Mouse (Mus musculus) liver, embryonic 12.5 days (tissue): ENCODE measurements around the gene Bad. TPM values are rescaled to one million over a fixed set of nuclear protein-coding genes. Genes with fewer than 3 reads are reported as not detected.
"Not testable (repeated sequence)": the region's sequence is repeated elsewhere in the genome, so short reads cannot be mapped to it uniquely, and the experiment has no call there.

ENCODE experiments used
- ATAC-seq: fragments of 200-750 bp; cut with Nextera tagmentation; 2 replicates; pipeline ENCODE4 v1.8.0; 2017; ENCODE audit warnings: moderate number of reproducible peaks, mild to moderate bottlenecking, moderate library complexity
- H3K27ac ChIP-seq: fragments of 300-500 bp; sonication (generic); 2 replicates; pipeline ENCODE4 v1.5.1; 2016; ENCODE audit warnings: mild to moderate bottlenecking
- H3K27me3 ChIP-seq: fragments of 300-500 bp; sonication (generic); replicated peaks from 2 replicates; pipeline ENCODE4 v1.6.1; 2016; ENCODE audit warnings: mild to moderate bottlenecking, moderate library complexity
- H3K36me3 ChIP-seq: fragments of 300-500 bp; sonication (generic); 2 replicates; pipeline ENCODE4 v1.6.1; 2016; ENCODE audit warnings: mild to moderate bottlenecking, moderate library complexity
- H3K4me1 ChIP-seq: fragments of 300-500 bp; sonication (generic); 2 replicates; pipeline ENCODE4 v1.6.1; 2016
- H3K4me2 ChIP-seq: fragments of 300-500 bp; sonication (generic); 2 replicates; pipeline ENCODE4 v1.6.1; 2016; ENCODE audit warnings: mild to moderate bottlenecking, moderate library complexity
- H3K4me3 ChIP-seq: fragments of 300-500 bp; sonication (generic); 2 replicates; pipeline ENCODE4 v1.5.1; 2016; ENCODE audit warnings: mild to moderate bottlenecking, moderate library complexity
- H3K9ac ChIP-seq: fragments of 300-500 bp; sonication (generic); 2 replicates; pipeline ENCODE4 v1.6.1; 2016; ENCODE audit warnings: mild to moderate bottlenecking, moderate library complexity
- H3K9me3 ChIP-seq: fragments of 300-500 bp; sonication (generic); replicated peaks from 2 replicates; pipeline ENCODE4 v1.6.1; 2016; ENCODE audit warnings: mild to moderate bottlenecking, moderate library complexity
- WGBS: fragments of 180-500 bp; shearing (Covaris S2); methylation state at CpG from one replicate; pipeline ENCODE4 v1.1.7; 2016; ENCODE audit not compliant: insufficient replicate concordance; 5-methylcytosine and 5-hydroxymethylcytosine counted together
- polyA plus RNA-seq: library from polyadenylated mRNA; unstranded; fragments of >200 nt; fragmentation: Nextera tagmentation; extraction: Ambion mirVana; gene quantifications from 2 replicates; pipeline ENCODE4 v1.2.1, GENCODE M21; 2016

Gene Bad
- 36.4 and 37.6 TPM in 2 replicates for polyA plus RNA-seq

GRCm38 (mm10) chr19:6941372-6942248, at the start of gene Bad:
TSS of gene Bad (plus strand) at chr19:6941861.
- Histone ChIP-seq H3K4me3 (peak within 1 kb of the TSS; percentile 88), H3K4me2 (peak within 1 kb of the TSS; percentile 98), H3K27ac (peak within 1 kb of the TSS; percentile 94), H3K9me3 (no peaks in the 10 kb centered on the region), H3K9ac (peak within 1 kb of the TSS; percentile 86), H3K27me3 (peaks cover 11% of the 10 kb centered on the region), H3K4me1 (peaks cover 30% of the 10 kb centered on the region), H3K36me3 (peaks cover 18% of the 10 kb centered on the region)
- ATAC-seq: peak; percentile 74
- WGBS: under 1% methylated on average over 83 of the region's 83 CpGs

GRCm38 (mm10) chr19:6892512-6892911, 49.1 kb upstream of the Bad start:
- H3K27ac ChIP-seq: no peak overlapping the region
- H3K27me3 ChIP-seq: no peaks in the 10 kb centered on the region
- no peak overlapping the region for H3K4me2 ChIP-seq
- no peaks in the 10 kb centered on the region for H3K4me1 ChIP-seq
- no peak overlapping the region for H3K9ac ChIP-seq
- no peaks in the 10 kb centered on the region for H3K36me3 ChIP-seq
- no peak for ATAC-seq
- H3K4me3 ChIP-seq: no peak overlapping the region
- no peaks in the 10 kb centered on the region for H3K9me3 ChIP-seq
- WGBS: 30% methylated on average over 4 of the region's 4 CpGs

- no peak for ATAC-seq
- H3K4me1 ChIP-seq: no peaks in the 10 kb centered on the region
- no peaks in the 10 kb centered on the region for H3K36me3 ChIP-seq
- H3K4me3 ChIP-seq: no peak overlapping the region
- no peak overlapping the region for H3K4me2 ChIP-seq
- no peak overlapping the region for H3K27ac ChIP-seq
- H3K27me3 ChIP-seq: no peaks in the 10 kb centered on the region
- no peaks in the 10 kb centered on the region for H3K9me3 ChIP-seq
- H3K9ac ChIP-seq: no peak overlapping the region
- WGBS: 84% methylated on average over 14 of the region's 14 CpGs
Observed at GRCm38 (mm10) chr19:6893731-6894451, 47.8 kb upstream of the Bad start.

GRCm38 (mm10) chr19:6895608-6896305, 45.9 kb upstream of the Bad start:
- not testable (repeated sequence) for H3K36me3 ChIP-seq, H3K27me3 ChIP-seq, H3K9ac ChIP-seq, H3K4me1 ChIP-seq, H3K27ac ChIP-seq, H3K4me3 ChIP-seq, H3K9me3 ChIP-seq, ATAC-seq
- WGBS: 63% methylated on average over 18 of the region's 18 CpGs
- peak overlapping the region; percentile 12; the same call in 1 of the 2 replicates for H3K4me2 ChIP-seq

- no peaks in the 10 kb centered on the region for H3K36me3 ChIP-seq
- no peaks in the 10 kb centered on the region for H3K4me1 ChIP-seq
- H3K4me2 ChIP-seq: no peak overlapping the region
- no peak for ATAC-seq
- H3K27ac ChIP-seq: no peak overlapping the region
- no peaks in the 10 kb centered on the region for H3K27me3 ChIP-seq
- H3K9me3 ChIP-seq: peaks cover 5% of the 10 kb centered on the region; the same call in 1 of the 2 replicates
- no peak overlapping the region for H3K4me3 ChIP-seq
- no peak overlapping the region for H3K9ac ChIP-seq
- WGBS: 71% methylated on average over 4 of the region's 4 CpGs
Observed at GRCm38 (mm10) chr19:6899641-6900040, 42.0 kb upstream of the Bad start.

GRCm38 (mm10) chr19:6903031-6903430, 38.6 kb upstream of the Bad start:
- Histone ChIP-seq H3K4me2 (no peak overlapping the region), H3K27me3 (no peaks in the 10 kb centered on the region), H3K4me3 (no peak overlapping the region), H3K9me3 (peaks cover 5% of the 10 kb centered on the region; the same call in 1 of the 2 replicates), H3K36me3 (peaks cover 21% of the 10 kb centered on the region), H3K4me1 (peaks cover 8% of the 10 kb centered on the region), H3K27ac (no peak overlapping the region), H3K9ac (no peak overlapping the region)
- ATAC-seq: no peak
- WGBS: 85% methylated on average over 1 of the region's 1 CpGs

- no peak overlapping the region for H3K27ac ChIP-seq
- H3K9ac ChIP-seq: no peak overlapping the region
- H3K27me3 ChIP-seq: no peaks in the 10 kb centered on the region
- no peak for ATAC-seq
- H3K4me3 ChIP-seq: no peak overlapping the region
- H3K9me3 ChIP-seq: peaks cover 5% of the 10 kb centered on the region; the same call in 1 of the 2 replicates
- peaks cover 19% of the 10 kb centered on the region for H3K4me1 ChIP-seq
- 72% methylated on average over 2 of the region's 2 CpGs for WGBS
- no peak overlapping the region for H3K4me2 ChIP-seq
- peaks cover 21% of the 10 kb centered on the region for H3K36me3 ChIP-seq
Observed at GRCm38 (mm10) chr19:6904846-6905245, 36.8 kb upstream of the Bad start.

- no peaks in the 10 kb centered on the region for H3K27me3 ChIP-seq
- ATAC-seq: no peak
- no peak overlapping the region for H3K27ac ChIP-seq
- no peak overlapping the region for H3K9ac ChIP-seq
- H3K9me3 ChIP-seq: no peaks in the 10 kb centered on the region
- H3K4me1 ChIP-seq: peaks cover 19% of the 10 kb centered on the region
- no peak overlapping the region for H3K4me2 ChIP-seq
- WGBS: 79% methylated on average over 11 of the region's 11 CpGs
- H3K36me3 ChIP-seq: peaks cover 21% of the 10 kb centered on the region
- H3K4me3 ChIP-seq: no peak overlapping the region
Observed at GRCm38 (mm10) chr19:6905498-6906159, 36.0 kb upstream of the Bad start.

GRCm38 (mm10) chr19:6906199-6906598, 35.5 kb upstream of the Bad start:
- Histone ChIP-seq H3K27me3 (no peaks in the 10 kb centered on the region), H3K4me2 (no peak overlapping the region), H3K9me3 (no peaks in the 10 kb centered on the region), H3K9ac (no peak overlapping the region), H3K4me1 (peaks cover 24% of the 10 kb centered on the region), H3K27ac (no peak overlapping the region), H3K4me3 (no peak overlapping the region), H3K36me3 (peaks cover 24% of the 10 kb centered on the region)
- no peak for ATAC-seq
- WGBS: 75% methylated on average over 3 of the region's 3 CpGs

- H3K36me3 ChIP-seq: peaks cover 33% of the 10 kb centered on the region
- H3K27ac ChIP-seq: no peak overlapping the region
- no peak overlapping the region for H3K4me2 ChIP-seq
- H3K27me3 ChIP-seq: no peaks in the 10 kb centered on the region
- no peaks in the 10 kb centered on the region for H3K9me3 ChIP-seq
- ATAC-seq: no peak
- no peak overlapping the region for H3K4me3 ChIP-seq
- no peak overlapping the region for H3K9ac ChIP-seq
- peaks cover 33% of the 10 kb centered on the region for H3K4me1 ChIP-seq
- 79% methylated on average over 8 of the region's 8 CpGs for WGBS
Observed at GRCm38 (mm10) chr19:6907094-6907493, 34.6 kb upstream of the Bad start.

- ATAC-seq: no peak
- Histone ChIP-seq H3K4me2 (peak overlapping the region; percentile 90), H3K36me3 (peaks cover 42% of the 10 kb centered on the region), H3K9ac (peak overlapping the region; percentile 82), H3K4me3 (peak overlapping the region; percentile 78), H3K27me3 (no peaks in the 10 kb centered on the region), H3K4me1 (peaks cover 37% of the 10 kb centered on the region), H3K9me3 (no peaks in the 10 kb centered on the region), H3K27ac (peak overlapping the region; percentile 9; the same call in 1 of the 2 replicates)
- 76% methylated on average over 7 of the region's 7 CpGs for WGBS
Observed at GRCm38 (mm10) chr19:6907811-6908540, 33.7 kb upstream of the Bad start.
